Mouse (Mus musculus): ENCODE data around the gene Erlec1. TPM values are rescaled to one million over a fixed set of nuclear protein-coding genes. Genes with fewer than 3 reads are reported as not detected.

Gene Erlec1
- total RNA-seq, 2 experiments from 2014 or later: 26.9 to 28.5 TPM

DNA sequence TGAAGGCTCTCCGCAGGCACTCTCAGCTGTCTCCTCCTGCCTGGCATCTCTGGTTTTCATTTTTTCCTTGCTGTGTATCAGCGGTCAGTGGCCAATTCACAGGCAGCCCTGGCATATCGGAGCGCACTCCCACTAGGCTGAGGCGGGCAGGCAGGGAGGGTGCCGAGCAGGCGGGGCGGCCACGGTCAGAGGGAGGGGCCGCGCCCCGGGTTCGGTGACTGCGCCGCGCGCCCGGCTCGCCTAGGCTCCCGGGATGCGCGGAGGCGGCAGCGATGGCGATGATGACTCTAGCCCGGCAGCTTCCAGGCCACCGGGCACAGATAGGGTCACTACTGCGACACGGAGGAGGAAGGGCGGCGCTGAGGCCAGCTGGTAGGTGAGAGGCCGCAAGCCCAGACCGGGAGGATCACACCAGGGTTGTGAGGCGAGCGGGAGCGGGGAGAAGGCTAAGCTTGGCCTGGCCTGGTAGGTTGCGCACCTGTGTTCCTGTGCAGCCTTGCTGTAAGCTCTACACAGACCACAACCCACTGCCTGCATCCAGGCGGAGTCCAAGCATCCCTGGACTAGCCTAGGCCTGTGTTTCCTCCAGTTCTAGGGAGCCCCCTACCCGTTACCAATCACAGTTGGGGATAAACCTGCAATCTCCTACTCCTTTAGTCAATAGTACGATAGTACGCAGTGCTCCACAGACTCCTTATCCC, 68.8 kb downstream of the Erlec1 start, which contains the start of the genes Gpr75 and Asb3:
Gene Gpr75, plus strand, starts transcription at position 188 of the 701 bp plus-strand sequence.
Gene Asb3, plus strand, starts transcription at position 246 of the 701 bp plus-strand sequence.
- DNase-seq: peak; percentile 22
- intact Hi-C loops (cut with DNase I): no loop called here

Other genes with a start within 250 kb of the Erlec1 start
- 100 to 1,000 TPM; 152 to 161 TPM for gene Psme4, start 182.6 kb downstream of the Erlec1 start, total RNA-seq (2021)
- gene Gpr75, start 69.0 kb downstream of the Erlec1 start, total RNA-seq (2021): under 1 TPM in 1 of 2 experiments, not detected in 1; 0.07 TPM
- 1 to 10 TPM; 5.5 to 6.7 TPM for gene Asb3, start 68.9 kb downstream of the Erlec1 start, total RNA-seq (2021)
- 10 to 100 TPM; 14.4 to 16.1 TPM for gene Chac2, start 32.0 kb upstream of the Erlec1 start, total RNA-seq (2021)
- not detected for gene Gm17332, start 228.1 kb upstream of the Erlec1 start, total RNA-seq (2021)